Mouse (Mus musculus) limb, embryonic 11.5 days (tissue): Measurements from ENCODE around the gene Pnkp. TPM values are rescaled to one million over a fixed set of nuclear protein-coding genes. Genes with fewer than 3 reads are reported as not detected.
A peak's percentile ranks its signal among the peaks of the same experiment; 100 is the strongest.

ENCODE experiments used
- ATAC-seq: fragments of 200-750 bp; cut with Nextera tagmentation; 2 replicates; pipeline ENCODE4 v1.8.0; 2017; ENCODE audit warnings: low read depth; ENCODE audit not compliant: insufficient number of reproducible peaks, low FRiP score, low TSS enrichment
- DNase-seq: peaks from one replicate; pipeline ENCODE4 v3.0.0-alpha.2; 2015; ENCODE audit warnings: low spot score
- H3K27ac ChIP-seq: fragments of 300-500 bp; sonication (generic); replicated peaks from 2 replicates; pipeline ENCODE4 v1.5.1; 2014; ENCODE audit warnings: low read depth, mild to moderate bottlenecking, low read length
- H3K27me3 ChIP-seq: fragments of 300-500 bp; sonication (generic); 2 replicates; pipeline ENCODE4 v1.6.1; 2014; ENCODE audit warnings: mild to moderate bottlenecking, low read length, mixed read lengths; ENCODE audit not compliant: control insufficient read depth, insufficient read depth
- H3K36me3 ChIP-seq: fragments of 300-500 bp; sonication (generic); 2 replicates; pipeline ENCODE4 v1.6.1; 2014; ENCODE audit warnings: mild to moderate bottlenecking, low read length, moderate library complexity, mixed read lengths; ENCODE audit not compliant: control insufficient read depth, insufficient read depth
- H3K4me1 ChIP-seq: fragments of 300-500 bp; sonication (generic); 2 replicates; pipeline ENCODE4 v1.6.1; 2014; ENCODE audit warnings: low read length, mixed read lengths; ENCODE audit not compliant: control insufficient read depth, insufficient read depth
- H3K4me2 ChIP-seq: fragments of 300-500 bp; sonication (generic); 2 replicates; pipeline ENCODE4 v1.6.1; 2014; ENCODE audit warnings: low read depth, mild to moderate bottlenecking, moderate library complexity; ENCODE audit not compliant: severe bottlenecking
- H3K4me3 ChIP-seq: fragments of 300-500 bp; sonication (generic); 2 replicates; pipeline ENCODE4 v1.5.1; 2014; ENCODE audit warnings: low read depth, low read length
- H3K9ac ChIP-seq: fragments of 300-500 bp; sonication (generic); 2 replicates; pipeline ENCODE4 v1.6.1; 2014; ENCODE audit warnings: mild to moderate bottlenecking, low read length
- H3K9me3 ChIP-seq: fragments of 300-500 bp; sonication (generic); 2 replicates; pipeline ENCODE4 v1.6.1; 2016; ENCODE audit warnings: low read length; ENCODE audit not compliant: control insufficient read depth
- WGBS: fragments of 180-500 bp; shearing (Covaris S2); extraction: QIAGEN DNeasy Blood & Tissue Kit; methylation state at CpG from one replicate; pipeline ENCODE4 v1.1.7; 2014; 5-methylcytosine and 5-hydroxymethylcytosine counted together
- polyA plus RNA-seq: library from polyadenylated mRNA; unstranded; fragments of >200 nt; fragmentation: Nextera tagmentation; extraction: Ambion mirVana; gene quantifications from 2 replicates; pipeline ENCODE4 v1.2.1, GENCODE M21; 2014

Pnkp gene
- polyA plus RNA-seq, 1 experiment from 2014 or later, result 31.2 TPM

- ATAC-seq (no peak), DNase-seq (no peak)
- H3K9ac ChIP-seq, result no peak overlapping the region
- peaks cover 30% of the 10 kb centered on the region; the same call in 1 of the 2 replicates for H3K36me3 ChIP-seq
- H3K4me2 ChIP-seq, result no peak overlapping the region
- 93% methylated on average over 11 of the region's 11 CpGs for WGBS
- no peaks in the 10 kb centered on the region for H3K9me3 ChIP-seq
- H3K27ac ChIP-seq, result no peak overlapping the region
- no peaks in the 10 kb centered on the region for H3K27me3 ChIP-seq
- peaks cover 8% of the 10 kb centered on the region for H3K4me1 ChIP-seq
- H3K4me3 ChIP-seq, result no peak overlapping the region
Measured at GRCm38 (mm10) chr7:44859896-44860295, 3.0 kb downstream of the Pnkp start.

DNA sequence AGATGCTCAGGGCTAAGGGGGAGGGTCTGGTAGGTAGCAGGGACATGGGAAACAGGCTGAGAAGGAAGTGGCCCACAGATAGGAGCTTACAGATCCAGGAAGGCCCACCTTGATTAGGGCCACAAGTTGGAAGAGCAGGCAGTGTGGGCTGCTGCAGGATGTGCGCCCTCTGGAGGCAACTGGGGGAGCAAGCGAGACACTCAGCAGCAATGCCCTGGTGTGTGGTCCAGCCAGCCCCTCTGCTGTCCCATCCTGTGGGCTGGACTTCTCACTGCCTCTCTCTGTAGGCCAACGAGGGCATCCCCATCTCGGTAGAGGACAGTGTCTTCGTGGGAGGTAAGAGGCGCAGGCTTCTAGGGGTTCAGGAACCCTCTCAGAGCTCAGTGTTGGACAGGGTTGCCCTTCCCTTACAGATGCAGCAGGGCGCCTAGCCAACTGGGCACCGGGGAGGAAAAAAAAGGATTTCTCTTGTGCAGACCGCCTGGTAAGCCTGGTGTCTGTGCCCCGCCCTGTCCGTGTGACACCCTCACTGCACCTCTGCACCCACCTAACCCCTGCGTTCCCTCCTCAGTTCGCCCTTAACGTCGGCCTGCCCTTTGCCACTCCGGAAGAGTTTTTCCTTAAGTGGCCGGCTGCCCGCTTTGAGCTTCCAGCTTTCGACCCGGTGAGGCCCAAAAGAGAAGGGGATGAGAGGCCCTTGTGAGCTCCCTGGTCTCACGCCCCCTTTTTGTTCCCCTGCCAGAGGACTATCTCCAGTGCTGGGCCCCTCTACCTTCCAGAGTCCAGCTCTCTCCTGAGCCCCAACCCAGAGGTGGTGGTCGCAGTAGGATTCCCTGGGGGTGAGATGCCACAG is 3.9 kb downstream of the Pnkp start:
- Histone ChIP-seq H3K4me3 (no peak overlapping the region), H3K9ac (no peak overlapping the region), H3K4me2 (0 out of 2 replicates have a peak overlapping the region, but pooled peaks have one; percentile 7), H3K4me1 (peaks cover 6% of the 10 kb centered on the region; the same call in 1 of the 2 replicates), H3K36me3 (peaks cover 34% of the 10 kb centered on the region; the same call in 1 of the 2 replicates), H3K9me3 (no peaks in the 10 kb centered on the region), H3K27me3 (no peaks in the 10 kb centered on the region), H3K27ac (no peak overlapping the region)
- peak; percentile 85 for DNase-seq
- WGBS, result 65% methylated on average over 22 of the region's 22 CpGs
- ATAC-seq, result no peak

DNA sequence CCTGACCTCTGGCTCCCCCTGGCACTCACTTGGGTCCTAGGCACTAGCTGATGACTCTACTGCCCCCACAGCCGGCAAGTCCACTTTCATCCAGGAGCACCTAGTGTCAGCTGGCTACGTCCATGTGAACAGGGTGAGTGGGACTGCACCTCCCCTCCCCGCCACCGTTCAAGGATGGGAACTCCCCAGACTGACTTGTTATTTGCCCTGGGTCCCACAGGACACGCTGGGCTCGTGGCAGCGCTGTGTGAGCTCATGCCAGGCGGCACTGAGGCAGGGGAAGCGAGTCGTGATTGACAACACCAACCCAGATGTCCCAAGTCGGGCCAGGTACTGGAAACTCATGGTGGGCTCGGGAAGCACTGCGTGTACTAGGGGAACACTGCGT is 4.5 kb downstream of the Pnkp start:
- H3K9me3 ChIP-seq, result no peaks in the 10 kb centered on the region
- H3K36me3 ChIP-seq, result peaks cover 35% of the 10 kb centered on the region; the same call in 1 of the 2 replicates
- no peak overlapping the region for H3K27ac ChIP-seq
- H3K27me3 ChIP-seq, result no peaks in the 10 kb centered on the region
- no peak overlapping the region for H3K4me3 ChIP-seq
- H3K4me2 ChIP-seq, result no peak overlapping the region
- no peak overlapping the region for H3K9ac ChIP-seq
- H3K4me1 ChIP-seq, result peaks cover 11% of the 10 kb centered on the region
- 83% methylated on average over 14 of the region's 14 CpGs for WGBS
- ATAC-seq, result no peak
- DNase-seq, result no peak

- no peak overlapping the region for H3K4me2 ChIP-seq
- no peaks in the 10 kb centered on the region for H3K27me3 ChIP-seq
- H3K4me3 ChIP-seq, result no peak overlapping the region
- H3K4me1 ChIP-seq, result peaks cover 20% of the 10 kb centered on the region
- 88% methylated on average over 8 of the region's 8 CpGs for WGBS
- no peak overlapping the region for H3K27ac ChIP-seq
- no peak for ATAC-seq
- no peaks in the 10 kb centered on the region for H3K9me3 ChIP-seq
- no peak for DNase-seq
- peaks cover 36% of the 10 kb centered on the region; the same call in 1 of the 2 replicates for H3K36me3 ChIP-seq
- no peak overlapping the region for H3K9ac ChIP-seq
Measured at GRCm38 (mm10) chr7:44862434-44862833, 5.5 kb downstream of the Pnkp start.

DNA sequence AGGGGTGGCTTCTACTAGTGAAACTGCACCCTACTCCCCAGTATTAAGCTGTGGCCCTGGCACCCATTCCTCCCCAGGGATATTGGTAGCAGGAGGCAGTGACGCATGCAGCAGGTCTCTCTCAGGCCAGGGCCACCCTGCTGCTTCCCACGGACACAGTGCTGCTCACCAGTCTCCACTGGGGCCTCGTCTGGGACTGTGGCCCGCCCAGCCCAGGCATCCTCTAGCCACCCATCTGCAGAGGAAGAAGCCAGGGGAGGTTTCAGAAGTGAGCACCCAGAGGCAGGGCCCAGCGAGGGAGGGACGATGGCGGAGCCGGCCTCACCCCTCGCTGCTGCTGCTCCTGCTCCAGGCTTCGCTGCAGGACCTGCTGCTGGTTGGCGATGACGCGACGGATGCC is 6.3 kb downstream of the Pnkp start:
- Histone ChIP-seq H3K4me3 (no peak overlapping the region), H3K4me2 (no peak overlapping the region), H3K9ac (no peak overlapping the region), H3K27ac (no peak overlapping the region), H3K9me3 (no peaks in the 10 kb centered on the region), H3K36me3 (peaks cover 36% of the 10 kb centered on the region; the same call in 1 of the 2 replicates), H3K27me3 (no peaks in the 10 kb centered on the region), H3K4me1 (peaks cover 25% of the 10 kb centered on the region)
- no peak for DNase-seq
- 94% methylated on average over 14 of the region's 14 CpGs for WGBS
- ATAC-seq, result no peak

DNA sequence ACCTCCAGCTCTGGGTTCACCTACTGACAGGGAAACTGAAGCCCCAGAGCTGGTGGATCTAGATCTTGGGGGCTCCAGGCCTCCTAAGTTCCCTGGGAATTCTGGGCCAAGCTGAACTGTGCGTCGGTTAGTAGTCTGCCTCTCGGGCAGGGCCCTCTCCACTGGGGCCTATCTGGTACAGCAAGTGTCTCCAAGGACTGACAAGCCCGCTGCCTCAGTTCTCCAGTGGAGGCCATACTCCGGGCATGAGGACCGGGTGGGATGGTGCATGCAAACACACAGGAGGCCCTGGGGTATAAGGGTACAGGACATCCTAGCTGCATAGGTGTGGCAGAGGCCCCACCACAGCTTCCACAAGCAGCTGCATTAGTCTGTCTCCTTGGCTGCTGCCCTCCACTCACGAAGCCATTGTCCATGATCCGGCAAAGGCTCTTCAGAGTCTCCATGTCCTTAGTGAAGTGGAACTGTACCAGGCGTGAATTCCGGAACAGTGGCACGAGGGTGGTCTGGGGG is 7.1 kb downstream of the Pnkp start:
- Histone ChIP-seq H3K9ac (no peak overlapping the region), H3K27ac (no peak overlapping the region), H3K4me3 (no peak overlapping the region), H3K27me3 (no peaks in the 10 kb centered on the region), H3K4me2 (no peak overlapping the region), H3K4me1 (peaks cover 28% of the 10 kb centered on the region), H3K9me3 (no peaks in the 10 kb centered on the region), H3K36me3 (peaks cover 36% of the 10 kb centered on the region; the same call in 1 of the 2 replicates)
- 88% methylated on average over 11 of the region's 11 CpGs for WGBS
- DNase-seq, result no peak
- no peak for ATAC-seq

DNA sequence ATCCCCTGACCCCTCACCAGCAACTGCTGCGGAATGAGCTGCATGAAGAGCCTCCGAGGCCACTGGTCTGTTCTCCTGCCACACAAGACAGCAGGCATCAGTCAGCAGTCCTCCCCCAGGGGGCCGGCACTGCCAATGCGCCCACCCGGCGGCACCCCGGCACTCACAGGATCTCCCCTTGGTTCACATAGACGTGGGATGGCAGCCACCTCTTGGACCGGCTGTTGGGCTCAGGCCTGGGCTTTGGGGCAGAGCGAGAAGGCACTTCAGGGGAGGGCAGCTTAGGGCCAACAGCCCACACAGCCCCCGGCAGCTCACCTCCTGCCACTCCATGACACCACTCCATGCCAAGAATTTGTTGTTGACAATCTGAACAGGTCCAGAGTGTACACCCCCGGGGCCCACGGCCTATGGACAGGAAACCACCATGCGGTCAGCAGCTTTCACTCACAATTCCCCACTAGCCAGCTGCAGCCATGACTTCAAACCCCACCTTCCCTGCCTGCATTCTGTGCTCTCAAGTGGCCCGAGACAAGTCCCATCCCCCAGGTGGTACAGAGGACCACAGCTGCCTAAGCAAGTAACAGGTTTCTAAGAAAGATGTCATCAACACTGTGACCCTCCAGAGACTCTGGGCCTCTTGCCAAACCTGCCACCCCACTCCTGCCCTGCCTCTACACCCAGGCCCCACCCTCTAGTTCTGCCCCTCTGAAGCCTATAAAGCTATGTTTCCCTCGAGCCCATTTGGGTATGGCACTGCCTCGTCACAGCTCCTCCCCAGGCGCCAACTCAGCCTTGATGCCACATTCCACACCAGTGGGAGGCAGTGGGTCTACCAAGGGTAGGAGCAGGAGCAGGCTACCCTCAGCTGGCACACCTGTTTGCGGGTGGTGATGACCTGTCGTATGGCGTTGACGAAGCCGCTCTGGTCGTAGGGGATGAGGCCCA is 7.9 kb downstream of the Pnkp start:
- DNase-seq (no peak), ATAC-seq (no peak)
- Histone ChIP-seq H3K4me3 (no peak overlapping the region), H3K4me2 (no peak overlapping the region), H3K27ac (no peak overlapping the region), H3K9me3 (no peaks in the 10 kb centered on the region), H3K9ac (no peak overlapping the region), H3K36me3 (peaks cover 36% of the 10 kb centered on the region; the same call in 1 of the 2 replicates), H3K27me3 (no peaks in the 10 kb centered on the region), H3K4me1 (peaks cover 28% of the 10 kb centered on the region)
- 82% methylated on average over 24 of the region's 24 CpGs for WGBS
